Mouse (Mus musculus): Measurements from ENCODE around the gene Ppp2r1b. TPM values are rescaled to one million over a fixed set of nuclear protein-coding genes. Genes with fewer than 3 reads are reported as not detected.
"Not testable (repeated sequence)": the region's sequence is repeated elsewhere in the genome, so short reads cannot be mapped to it uniquely, and the experiment has no call there.

The Ppp2r1b gene
- polyA plus RNA-seq, 1 experiment from 2014 or later = 120 TPM

- DNase-seq (ENCODE audit: low spot score) = no peak
- no peak overlapping the region for H3K27ac ChIP-seq
- no peaks in the 10 kb centered on the region for H3K9me3 ChIP-seq
- no peaks in the 10 kb centered on the region for H3K4me1 ChIP-seq (replicated peaks)
- H3K36me3 ChIP-seq = peaks cover 73% of the 10 kb centered on the region
- WGBS = 94% methylated on average over 6 of the region's 6 CpGs
- H3K27me3 ChIP-seq (ENCODE audit: insufficient read depth, poor library complexity, severe bottlenecking) = no peaks in the 10 kb centered on the region
- no peak overlapping the region for H3K4me3 ChIP-seq
Measured at GRCm38 (mm10) chr9:50819716-50820115, 25.4 kb upstream of the Ppp2r1b start.

- no peak for DNase-seq (ENCODE audit: low spot score)
- H3K27ac ChIP-seq = no peak overlapping the region
- peaks cover 60% of the 10 kb centered on the region for H3K36me3 ChIP-seq
- no peaks in the 10 kb centered on the region for H3K4me1 ChIP-seq (replicated peaks)
- WGBS = 92% methylated on average over 6 of the region's 6 CpGs
- no peak overlapping the region for H3K4me3 ChIP-seq
- no peaks in the 10 kb centered on the region for H3K27me3 ChIP-seq (ENCODE audit: insufficient read depth, poor library complexity, severe bottlenecking)
- H3K9me3 ChIP-seq = no peaks in the 10 kb centered on the region
Measured at GRCm38 (mm10) chr9:50821651-50822050, 23.4 kb upstream of the Ppp2r1b start.

DNA sequence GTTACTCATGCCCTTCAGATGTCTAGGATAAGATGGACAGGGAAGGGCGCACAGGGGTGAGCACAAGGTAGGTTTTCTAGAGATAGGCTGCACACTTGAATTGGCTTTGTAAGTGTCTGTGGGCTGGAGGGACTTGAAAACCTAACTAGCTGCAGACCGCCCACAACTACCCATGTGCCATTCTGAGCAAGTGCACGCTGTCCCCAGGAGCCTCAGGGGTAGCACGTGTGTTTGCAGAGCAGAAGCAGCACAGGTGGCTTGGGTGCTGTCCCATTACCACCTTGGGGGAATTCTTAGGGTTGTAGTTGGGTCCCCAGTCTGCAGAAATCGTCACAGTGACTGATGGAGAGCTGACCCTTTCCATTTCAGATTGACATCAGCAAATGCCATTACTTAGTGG, 22.9 kb upstream of the Ppp2r1b start:
- Histone ChIP-seq H3K27ac (no peak overlapping the region), H3K36me3 (peaks cover 55% of the 10 kb centered on the region), H3K4me1 (replicated peaks) (no peaks in the 10 kb centered on the region), H3K27me3 (ENCODE audit: insufficient read depth, poor library complexity, severe bottlenecking) (no peaks in the 10 kb centered on the region), H3K9me3 (no peaks in the 10 kb centered on the region), H3K4me3 (no peak overlapping the region)
- no peak for DNase-seq (ENCODE audit: low spot score)
- WGBS = 93% methylated on average over 5 of the region's 5 CpGs

GRCm38 (mm10) chr9:50823779-50824453, 21.2 kb upstream of the Ppp2r1b start:
- no peak overlapping the region for H3K27ac ChIP-seq
- no peak overlapping the region for H3K4me3 ChIP-seq
- H3K27me3 ChIP-seq (ENCODE audit: insufficient read depth, poor library complexity, severe bottlenecking) = no peaks in the 10 kb centered on the region
- H3K4me1 ChIP-seq (replicated peaks) = no peaks in the 10 kb centered on the region
- no peaks in the 10 kb centered on the region for H3K9me3 ChIP-seq
- peaks cover 52% of the 10 kb centered on the region for H3K36me3 ChIP-seq
- WGBS = 91% methylated on average over 11 of the region's 11 CpGs
- DNase-seq (ENCODE audit: low spot score) = no peak

- Histone ChIP-seq H3K4me1 (replicated peaks) (no peaks in the 10 kb centered on the region), H3K27me3 (ENCODE audit: insufficient read depth, poor library complexity, severe bottlenecking) (no peaks in the 10 kb centered on the region), H3K9me3 (no peaks in the 10 kb centered on the region), H3K4me3 (no peak overlapping the region), H3K36me3 (peaks cover 42% of the 10 kb centered on the region), H3K27ac (no peak overlapping the region)
- no peak for DNase-seq (ENCODE audit: low spot score)
- WGBS = 93% methylated on average over 5 of the region's 5 CpGs
Measured at GRCm38 (mm10) chr9:50831514-50831913, 13.6 kb upstream of the Ppp2r1b start.

- DNase-seq (ENCODE audit: low spot score) = no peak
- Histone ChIP-seq H3K27ac (no peak overlapping the region), H3K27me3 (ENCODE audit: insufficient read depth, poor library complexity, severe bottlenecking) (no peaks in the 10 kb centered on the region), H3K36me3 (peaks cover 41% of the 10 kb centered on the region), H3K4me1 (replicated peaks) (no peaks in the 10 kb centered on the region), H3K9me3 (no peaks in the 10 kb centered on the region), H3K4me3 (no peak overlapping the region)
- 98% methylated on average over 4 of the region's 4 CpGs for WGBS
Measured at GRCm38 (mm10) chr9:50832162-50832561, 12.9 kb upstream of the Ppp2r1b start.

DNA sequence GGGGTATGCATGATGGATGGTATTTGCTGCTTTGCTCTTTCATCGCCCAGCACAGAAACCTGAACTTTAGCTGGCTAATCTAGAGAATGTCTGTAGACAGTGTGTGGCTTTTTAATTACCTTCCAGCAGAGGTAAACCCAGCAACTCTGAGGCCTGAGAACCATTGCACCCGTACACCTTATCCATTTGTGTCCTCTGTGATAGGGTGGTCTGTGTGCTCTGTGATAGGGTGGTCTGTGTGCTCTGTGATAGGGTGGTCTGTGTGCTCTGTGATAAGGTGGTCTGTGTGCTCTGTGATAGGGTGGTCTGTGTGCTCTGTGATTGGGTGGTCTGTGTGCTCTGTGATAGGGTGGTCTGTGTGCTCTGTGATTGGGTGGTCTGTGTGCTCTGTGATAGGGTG, 12.5 kb upstream of the Ppp2r1b start:
- not testable (repeated sequence) for DNase-seq (ENCODE audit: low spot score); H3K27ac ChIP-seq; H3K4me3 ChIP-seq; H3K27me3 ChIP-seq (ENCODE audit: insufficient read depth, poor library complexity, severe bottlenecking); H3K4me1 ChIP-seq (replicated peaks); H3K9me3 ChIP-seq
- peaks cover 41% of the 10 kb centered on the region for H3K36me3 ChIP-seq
- 91% methylated on average over 2 of the region's 2 CpGs for WGBS

DNA sequence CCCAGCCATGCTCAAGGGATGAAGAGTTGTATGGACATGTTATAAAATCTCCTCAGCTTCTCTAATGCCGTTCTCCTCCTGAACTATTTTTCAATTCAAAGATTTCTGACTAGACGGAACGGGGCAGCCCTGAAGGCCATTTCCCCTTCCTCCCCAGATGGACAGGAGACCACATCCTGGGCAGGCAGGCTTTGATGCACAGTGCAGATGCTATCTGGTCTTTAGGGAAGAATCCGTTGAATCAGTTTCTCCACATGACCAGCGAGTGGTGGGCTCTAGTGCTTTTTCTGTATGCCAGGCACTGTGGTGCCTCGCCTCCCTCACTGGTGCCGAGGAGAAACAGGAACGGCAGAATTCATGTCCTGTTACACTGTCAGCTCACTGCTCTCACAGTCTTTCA, 11.3 kb upstream of the Ppp2r1b start:
- Histone ChIP-seq H3K4me1 (replicated peaks) (no peaks in the 10 kb centered on the region), H3K4me3 (no peak overlapping the region), H3K9me3 (no peaks in the 10 kb centered on the region), H3K27ac (no peak overlapping the region), H3K36me3 (peaks cover 32% of the 10 kb centered on the region), H3K27me3 (ENCODE audit: insufficient read depth, poor library complexity, severe bottlenecking) (no peaks in the 10 kb centered on the region)
- 87% methylated on average over 8 of the region's 8 CpGs for WGBS
- DNase-seq (ENCODE audit: low spot score) = no peak

- Histone ChIP-seq H3K9me3 (no peaks in the 10 kb centered on the region), H3K27ac (no peak overlapping the region), H3K4me1 (replicated peaks) (no peaks in the 10 kb centered on the region), H3K36me3 (peaks cover 32% of the 10 kb centered on the region), H3K4me3 (no peak overlapping the region), H3K27me3 (ENCODE audit: insufficient read depth, poor library complexity, severe bottlenecking) (no peaks in the 10 kb centered on the region)
- DNase-seq (ENCODE audit: low spot score) = no peak
- WGBS = 90% methylated on average over 10 of the region's 10 CpGs
Measured at GRCm38 (mm10) chr9:50835068-50835705, 9.9 kb upstream of the Ppp2r1b start.

- no peak for DNase-seq (ENCODE audit: low spot score)
- Histone ChIP-seq H3K27me3 (ENCODE audit: insufficient read depth, poor library complexity, severe bottlenecking) (no peaks in the 10 kb centered on the region), H3K4me3 (no peak overlapping the region), H3K9me3 (no peaks in the 10 kb centered on the region), H3K27ac (no peak overlapping the region), H3K4me1 (replicated peaks) (no peaks in the 10 kb centered on the region), H3K36me3 (peaks cover 32% of the 10 kb centered on the region)
- 92% methylated on average over 4 of the region's 4 CpGs for WGBS
Measured at GRCm38 (mm10) chr9:50836097-50836496, 9.0 kb upstream of the Ppp2r1b start.

GRCm38 (mm10) chr9:50841079-50841789, 3.9 kb upstream of the Ppp2r1b start:
- Histone ChIP-seq H3K4me1 (replicated peaks) (no peaks in the 10 kb centered on the region), H3K4me3 (no peak overlapping the region), H3K27ac (no peak overlapping the region), H3K36me3 (peaks cover 28% of the 10 kb centered on the region), H3K27me3 (ENCODE audit: insufficient read depth, poor library complexity, severe bottlenecking) (no peaks in the 10 kb centered on the region), H3K9me3 (no peaks in the 10 kb centered on the region)
- 91% methylated on average over 13 of the region's 13 CpGs for WGBS
- DNase-seq (ENCODE audit: low spot score) = no peak

DNA sequence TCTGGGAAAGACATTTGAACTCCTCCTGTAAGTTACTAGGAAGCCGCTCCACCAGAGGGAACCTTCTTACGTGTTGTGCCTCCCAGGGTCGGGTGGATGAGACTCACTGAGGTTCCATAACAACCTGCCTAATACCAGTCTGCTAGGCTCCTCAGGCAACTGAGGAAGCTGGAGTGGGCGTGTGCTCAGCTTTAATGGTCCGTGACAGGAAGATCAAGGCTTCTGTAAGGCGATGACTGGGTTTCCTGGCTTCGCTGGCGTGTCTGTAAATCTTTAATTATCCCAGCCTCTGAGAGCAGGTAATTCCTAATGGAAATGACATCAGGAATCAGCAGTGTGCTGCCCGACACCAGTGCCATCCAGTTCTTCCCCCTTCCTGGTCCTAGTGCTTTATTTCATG, 446 bp downstream of the Ppp2r1b start:
- Histone ChIP-seq H3K4me1 (replicated peaks) (peaks cover 9% of the 10 kb centered on the region; the same call in 1 of the 2 replicates), H3K27ac (no peak overlapping the region), H3K36me3 (peaks cover 24% of the 10 kb centered on the region), H3K27me3 (ENCODE audit: insufficient read depth, poor library complexity, severe bottlenecking) (0 out of 2 replicates have a peak, but pooled peaks cover under 1% of the 10 kb centered on the region), H3K4me3 (no peak overlapping the region), H3K9me3 (no peaks in the 10 kb centered on the region)
- DNase-seq (ENCODE audit: low spot score) = no peak
- WGBS = 72% methylated on average over 9 of the region's 9 CpGs

GRCm38 (mm10) chr9:50847133-50847532, 2.0 kb downstream of the Ppp2r1b start:
- WGBS = 91% methylated on average over 6 of the region's 6 CpGs
- H3K27ac ChIP-seq = no peak overlapping the region
- peaks cover 24% of the 10 kb centered on the region for H3K36me3 ChIP-seq
- H3K4me1 ChIP-seq (replicated peaks) = peaks cover 14% of the 10 kb centered on the region; the same call in 1 of the 2 replicates
- no peak overlapping the region for H3K4me3 ChIP-seq
- H3K27me3 ChIP-seq (ENCODE audit: insufficient read depth, poor library complexity, severe bottlenecking) = 0 out of 2 replicates have a peak, but pooled peaks cover 5% of the 10 kb centered on the region
- no peaks in the 10 kb centered on the region for H3K9me3 ChIP-seq
- DNase-seq (ENCODE audit: low spot score) = no peak

All from hindbrain, embryonic 10.5 days (tissue).